ENCODE assay signal across 9 mouse cellular contexts in genomic region chr8:121474161-121474897, GRCm38 (mm10).
DNase-seq lines count a peak whose midpoint lies in the region; ATAC-seq lines count a peak whose summit lies in the region.
"Had no signal": no experiment of that assay in that cellular context is flagged by ENCODE, and none has a peak within 500 bp of the region (broad histone marks: within the 10 kb centered on the region; RNA-seq: fewer than 3 reads in every experiment).

No protein-coding gene starts in this region.

- H3K27me3 ChIP-seq in heart, embryonic 11.5 days (ENCODE audit: control insufficient read depth, insufficient read depth, low read length), result no peaks in the 10 kb centered on the region; the same call in 1 of the 2 replicates
- peaks cover 36% of the 10 kb centered on the region for H3K27me3 ChIP-seq in midbrain, embryonic 10.5 days (ENCODE audit: low read depth, poor library complexity, severe bottlenecking)
- H3K27me3 ChIP-seq in midbrain, embryonic 15.5 days (replicated peaks), result peaks cover 38% of the 10 kb centered on the region
- H3K27me3 ChIP-seq in hindbrain, embryonic 10.5 days (ENCODE audit: insufficient read depth, poor library complexity, severe bottlenecking), result peaks cover 35% of the 10 kb centered on the region
- no peaks in the 10 kb centered on the region for H3K27me3 ChIP-seq in stomach, embryonic 15.5 days (replicated peaks)

- H3K9ac ChIP-seq in heart, embryonic 11.5 days (ENCODE audit: low read depth, low read length), result no peak overlapping the region
- no peak overlapping the region for H3K9ac ChIP-seq in midbrain, embryonic 15.5 days
- H3K9ac ChIP-seq in stomach, embryonic 15.5 days, result no peak overlapping the region

- no peak for DNase-seq in heart, postnatal 10 days
- no peak for DNase-seq in midbrain, embryonic 10.5 days (ENCODE audit: low spot score)
- DNase-seq in hindbrain, embryonic 10.5 days (ENCODE audit: low spot score), result no peak
- DNase-seq in B cell, adult 2 months, result no peak
- DNase-seq in adrenal gland, postnatal 25 days, result no peak

- intact Hi-C loops in heart, postnatal 10 days (cut with DNase I), result no loop called here

- peak overlapping the region; percentile 6; the same call in 1 of the 2 replicates for H3K4me3 ChIP-seq in heart, embryonic 11.5 days (ENCODE audit: low read depth, low read length)
- peak overlapping the region; percentile 38 for H3K4me3 ChIP-seq in midbrain, embryonic 10.5 days
- H3K4me3 ChIP-seq in midbrain, embryonic 15.5 days, result no peak overlapping the region
- H3K4me3 ChIP-seq in hindbrain, embryonic 10.5 days, result peak overlapping the region; percentile 36
- H3K4me3 ChIP-seq in stomach, embryonic 15.5 days (replicated peaks), result no peak overlapping the region; the same call in 1 of the 2 replicates
- H3K4me3 ChIP-seq: left cerebral cortex, adult 2 months had no signal

- no peak overlapping the region for H3K27ac ChIP-seq in heart, embryonic 11.5 days (ENCODE audit: low read depth, low read length)
- H3K27ac ChIP-seq in midbrain, embryonic 10.5 days (replicated peaks), result no peak overlapping the region
- H3K27ac ChIP-seq in midbrain, embryonic 15.5 days, result no peak overlapping the region
- H3K27ac ChIP-seq in hindbrain, embryonic 10.5 days, result no peak overlapping the region
- H3K27ac ChIP-seq in stomach, embryonic 15.5 days, result no peak overlapping the region
- H3K27ac ChIP-seq: left cerebral cortex, adult 2 months had no signal

- WGBS in heart, embryonic 11.5 days (ENCODE audit: insufficient replicate concordance), result 9% methylated on average over 25 of the region's 25 CpGs
- WGBS in midbrain, embryonic 10.5 days, result 19% methylated on average over 25 of the region's 25 CpGs
- 16% methylated on average over 25 of the region's 25 CpGs for WGBS in midbrain, embryonic 15.5 days
- WGBS in hindbrain, embryonic 10.5 days, result 14% methylated on average over 25 of the region's 25 CpGs
- WGBS in stomach, embryonic 15.5 days, result 10% methylated on average over 25 of the region's 25 CpGs

- peaks cover 5% of the 10 kb centered on the region; the same call in 1 of the 2 replicates for H3K4me1 ChIP-seq in heart, embryonic 11.5 days (ENCODE audit: control insufficient read depth, insufficient read depth, low read length)
- H3K4me1 ChIP-seq in midbrain, embryonic 10.5 days, result peaks cover 16% of the 10 kb centered on the region
- peaks cover 3% of the 10 kb centered on the region; the same call in 1 of the 2 replicates for H3K4me1 ChIP-seq in midbrain, embryonic 15.5 days
- H3K4me1 ChIP-seq in hindbrain, embryonic 10.5 days (replicated peaks), result peaks cover 33% of the 10 kb centered on the region
- peaks cover 6% of the 10 kb centered on the region; the same call in 1 of the 2 replicates for H3K4me1 ChIP-seq in stomach, embryonic 15.5 days

- H3K36me3 ChIP-seq in heart, embryonic 11.5 days (ENCODE audit: control insufficient read depth, insufficient read depth, low read length), result no peaks in the 10 kb centered on the region
- no peaks in the 10 kb centered on the region for H3K36me3 ChIP-seq in midbrain, embryonic 10.5 days
- H3K36me3 ChIP-seq in midbrain, embryonic 15.5 days (replicated peaks), result no peaks in the 10 kb centered on the region
- H3K36me3 ChIP-seq in hindbrain, embryonic 10.5 days, result no peaks in the 10 kb centered on the region
- no peaks in the 10 kb centered on the region for H3K36me3 ChIP-seq in stomach, embryonic 15.5 days

- H3K4me2 ChIP-seq in heart, embryonic 11.5 days, result peak overlapping the region; percentile 54
- H3K4me2 ChIP-seq in midbrain, embryonic 15.5 days, result no peak overlapping the region
- peak overlapping the region; percentile 40 for H3K4me2 ChIP-seq in stomach, embryonic 15.5 days

- H3K9me3 ChIP-seq in heart, embryonic 11.5 days (replicated peaks; ENCODE audit: control insufficient read depth, low read length), result no peaks in the 10 kb centered on the region
- H3K9me3 ChIP-seq in midbrain, embryonic 10.5 days (replicated peaks), result no peaks in the 10 kb centered on the region
- no peaks in the 10 kb centered on the region for H3K9me3 ChIP-seq in midbrain, embryonic 15.5 days
- H3K9me3 ChIP-seq in hindbrain, embryonic 10.5 days, result no peaks in the 10 kb centered on the region
- no peaks in the 10 kb centered on the region for H3K9me3 ChIP-seq in stomach, embryonic 15.5 days

- ATAC-seq in heart, embryonic 11.5 days (replicated peaks; ENCODE audit: insufficient number of reproducible peaks, low FRiP score, low TSS enrichment), result no peak
- no peak for ATAC-seq in midbrain, embryonic 15.5 days (replicated peaks)
- no peak for ATAC-seq in stomach, embryonic 15.5 days (ENCODE audit: insufficient read depth, low FRiP score, low read depth)

Comparison
In these comparisons a context has a peak if more than half of its experiments do, and no peak if none do; other contexts are left out.
1. H3K4me3 ChIP-seq: peak in heart, embryonic 11.5 days (single experiment), midbrain, embryonic 10.5 days (single experiment) and hindbrain, embryonic 10.5 days (single experiment); none in midbrain, embryonic 15.5 days (single experiment) and stomach, embryonic 15.5 days (single experiment).